Mouse (Mus musculus): ENCODE results near the gene Cyp2j13. TPM values are rescaled to one million over a fixed set of nuclear protein-coding genes. Genes with fewer than 3 reads are reported as not detected.
A peak's percentile ranks its signal among the peaks of the same experiment; 100 is the strongest.
"Not testable (repeated sequence)": the region's sequence is repeated elsewhere in the genome, so short reads cannot be mapped to it uniquely, and the experiment has no call there.

The Cyp2j13 gene
- polyA plus RNA-seq (2015; fragmentation: Nextera tagmentation; extraction: Ambion mirVana): not detected in 2 replicates

- H3K4me1 ChIP-seq (replicated peaks): peaks cover 5% of the 10 kb centered on the region; the same call in 1 of the 2 replicates
- H3K4me3 ChIP-seq: 0 out of 2 replicates have a peak within 1 kb of the TSS, but pooled peaks have one; percentile 13
- 6% methylated on average over 19 of the region's 20 CpGs for WGBS
- H3K4me2 ChIP-seq: peak within 1 kb of the TSS; percentile 51
- H3K27me3 ChIP-seq: no peaks in the 10 kb centered on the region
- H3K27ac ChIP-seq (replicated peaks): no peak within 1 kb of the TSS
- ATAC-seq (ENCODE audit: low read depth): peak; percentile 36; the same call in 1 of the 2 replicates
- peak within 1 kb of the TSS; percentile 13; the same call in 1 of the 2 replicates for H3K9ac ChIP-seq
- H3K9me3 ChIP-seq: no peaks in the 10 kb centered on the region
- H3K36me3 ChIP-seq: no peaks in the 10 kb centered on the region
These were observed at the start of gene Cyp2j13 for GRCm38 (mm10) chr4:96077261-96078125. Gene Cyp2j13, minus strand, starts transcription at chr4:96077546.

- H3K4me3 ChIP-seq: no peak overlapping the region
- ATAC-seq (ENCODE audit: low read depth): no peak
- WGBS: 74% methylated on average over 2 of the region's 2 CpGs
- no peak overlapping the region for H3K27ac ChIP-seq (replicated peaks)
- no peak overlapping the region for H3K4me2 ChIP-seq
- no peaks in the 10 kb centered on the region for H3K4me1 ChIP-seq (replicated peaks)
- no peaks in the 10 kb centered on the region for H3K9me3 ChIP-seq
- H3K36me3 ChIP-seq: no peaks in the 10 kb centered on the region
- no peaks in the 10 kb centered on the region for H3K27me3 ChIP-seq
- no peak overlapping the region for H3K9ac ChIP-seq
These were observed 19.5 kb upstream of the Cyp2j13 start for GRCm38 (mm10) chr4:96096841-96097240.

GRCm38 (mm10) chr4:96091869-96092268, 14.5 kb upstream of the Cyp2j13 start:
- ATAC-seq (ENCODE audit: low read depth): no peak
- H3K4me1 ChIP-seq (replicated peaks): no peaks in the 10 kb centered on the region
- H3K4me3 ChIP-seq: no peak overlapping the region
- H3K4me2 ChIP-seq: no peak overlapping the region
- no peak overlapping the region for H3K27ac ChIP-seq (replicated peaks)
- no peak overlapping the region for H3K9ac ChIP-seq
- H3K27me3 ChIP-seq: no peaks in the 10 kb centered on the region
- no peaks in the 10 kb centered on the region for H3K9me3 ChIP-seq
- no peaks in the 10 kb centered on the region for H3K36me3 ChIP-seq

GRCm38 (mm10) chr4:96089356-96090048, 12.2 kb upstream of the Cyp2j13 start:
- H3K4me2 ChIP-seq; H3K9me3 ChIP-seq; H3K4me3 ChIP-seq; H3K27me3 ChIP-seq; ATAC-seq (ENCODE audit: low read depth); H3K4me1 ChIP-seq (replicated peaks); H3K27ac ChIP-seq (replicated peaks); H3K36me3 ChIP-seq; H3K9ac ChIP-seq: not testable (repeated sequence)
- 48% methylated on average over 6 of the region's 6 CpGs for WGBS

- Histone ChIP-seq H3K4me3 (no peak overlapping the region), H3K9me3 (no peaks in the 10 kb centered on the region), H3K36me3 (no peaks in the 10 kb centered on the region), H3K4me1 (replicated peaks) (peaks cover 5% of the 10 kb centered on the region; the same call in 1 of the 2 replicates), H3K27ac (replicated peaks) (no peak overlapping the region), H3K27me3 (no peaks in the 10 kb centered on the region), H3K9ac (no peak overlapping the region), H3K4me2 (no peak overlapping the region)
- ATAC-seq (ENCODE audit: low read depth): no peak
These were observed 962 bp upstream of the Cyp2j13 start for GRCm38 (mm10) chr4:96078308-96078707.

GRCm38 (mm10) chr4:96062045-96062444, 15.3 kb downstream of the Cyp2j13 start:
- Histone ChIP-seq H3K4me2 (no peak overlapping the region), H3K9me3 (no peaks in the 10 kb centered on the region), H3K36me3 (no peaks in the 10 kb centered on the region), H3K27ac (replicated peaks) (no peak overlapping the region), H3K4me1 (replicated peaks) (no peaks in the 10 kb centered on the region), H3K9ac (no peak overlapping the region), H3K27me3 (no peaks in the 10 kb centered on the region), H3K4me3 (no peak overlapping the region)
- no peak for ATAC-seq (ENCODE audit: low read depth)
- 77% methylated on average over 2 of the region's 2 CpGs for WGBS

- H3K9me3 ChIP-seq: no peaks in the 10 kb centered on the region
- no peak for ATAC-seq (ENCODE audit: low read depth)
- H3K4me3 ChIP-seq: no peak overlapping the region
- no peaks in the 10 kb centered on the region for H3K4me1 ChIP-seq (replicated peaks)
- H3K4me2 ChIP-seq: no peak overlapping the region
- H3K27me3 ChIP-seq: no peaks in the 10 kb centered on the region
- no peak overlapping the region for H3K9ac ChIP-seq
- 87% methylated on average over 2 of the region's 2 CpGs for WGBS
- no peak overlapping the region for H3K27ac ChIP-seq (replicated peaks)
- H3K36me3 ChIP-seq: no peaks in the 10 kb centered on the region
These were observed 17.2 kb downstream of the Cyp2j13 start for GRCm38 (mm10) chr4:96060106-96060505.

GRCm38 (mm10) chr4:96028412-96028811, 48.9 kb downstream of the Cyp2j13 start:
- no peak overlapping the region for H3K4me2 ChIP-seq
- no peaks in the 10 kb centered on the region for H3K9me3 ChIP-seq
- H3K9ac ChIP-seq: no peak overlapping the region
- no peaks in the 10 kb centered on the region for H3K27me3 ChIP-seq
- 80% methylated on average over 1 of the region's 1 CpGs for WGBS
- H3K4me1 ChIP-seq (replicated peaks): no peaks in the 10 kb centered on the region
- H3K27ac ChIP-seq (replicated peaks): no peak overlapping the region
- H3K36me3 ChIP-seq: no peaks in the 10 kb centered on the region
- H3K4me3 ChIP-seq: no peak overlapping the region
- no peak for ATAC-seq (ENCODE audit: low read depth)

- Histone ChIP-seq H3K4me2 (no peak overlapping the region), H3K36me3 (peaks cover 23% of the 10 kb centered on the region), H3K27ac (replicated peaks) (no peak overlapping the region), H3K9me3 (no peaks in the 10 kb centered on the region), H3K27me3 (no peaks in the 10 kb centered on the region), H3K9ac (no peak overlapping the region), H3K4me1 (replicated peaks) (no peaks in the 10 kb centered on the region), H3K4me3 (no peak overlapping the region)
- ATAC-seq (ENCODE audit: low read depth): no peak
These were observed 54.5 kb downstream of the Cyp2j13 start for GRCm38 (mm10) chr4:96022803-96023202.

GRCm38 (mm10) chr4:96016875-96017274, 60.5 kb downstream of the Cyp2j13 start:
- H3K9ac ChIP-seq: no peak overlapping the region
- H3K4me1 ChIP-seq (replicated peaks): no peaks in the 10 kb centered on the region
- no peak overlapping the region for H3K27ac ChIP-seq (replicated peaks)
- peaks cover 40% of the 10 kb centered on the region for H3K36me3 ChIP-seq
- ATAC-seq (ENCODE audit: low read depth): no peak
- 92% methylated on average over 1 of the region's 1 CpGs for WGBS
- no peak overlapping the region for H3K4me3 ChIP-seq
- H3K4me2 ChIP-seq: no peak overlapping the region
- no peaks in the 10 kb centered on the region for H3K27me3 ChIP-seq
- no peaks in the 10 kb centered on the region for H3K9me3 ChIP-seq

GRCm38 (mm10) chr4:95982221-95982620, 95.1 kb downstream of the Cyp2j13 start:
- not testable (repeated sequence) for H3K27me3 ChIP-seq; H3K4me2 ChIP-seq; H3K27ac ChIP-seq (replicated peaks); H3K9me3 ChIP-seq; H3K4me3 ChIP-seq; H3K36me3 ChIP-seq; ATAC-seq (ENCODE audit: low read depth); H3K4me1 ChIP-seq (replicated peaks); H3K9ac ChIP-seq
- WGBS: 94% methylated on average over 17 of the region's 17 CpGs

Measured in neural tube, embryonic 13.5 days (tissue).